Mouse (Mus musculus) lung, postnatal 25 days (tissue): Measurements from ENCODE around the gene Zfyve26.

Experiments used
- DNase-seq: peaks from one replicate; pipeline ENCODE4 v3.0.0; 2022; ENCODE audit warnings: low spot score

The Zfyve26 gene

GRCm38 (mm10) chr12:79296126-79296816, at the start of gene Zfyve26:
Gene Zfyve26, minus strand, starts transcription at chr12:79296304.
- peak; percentile 98 for DNase-seq

DNA sequence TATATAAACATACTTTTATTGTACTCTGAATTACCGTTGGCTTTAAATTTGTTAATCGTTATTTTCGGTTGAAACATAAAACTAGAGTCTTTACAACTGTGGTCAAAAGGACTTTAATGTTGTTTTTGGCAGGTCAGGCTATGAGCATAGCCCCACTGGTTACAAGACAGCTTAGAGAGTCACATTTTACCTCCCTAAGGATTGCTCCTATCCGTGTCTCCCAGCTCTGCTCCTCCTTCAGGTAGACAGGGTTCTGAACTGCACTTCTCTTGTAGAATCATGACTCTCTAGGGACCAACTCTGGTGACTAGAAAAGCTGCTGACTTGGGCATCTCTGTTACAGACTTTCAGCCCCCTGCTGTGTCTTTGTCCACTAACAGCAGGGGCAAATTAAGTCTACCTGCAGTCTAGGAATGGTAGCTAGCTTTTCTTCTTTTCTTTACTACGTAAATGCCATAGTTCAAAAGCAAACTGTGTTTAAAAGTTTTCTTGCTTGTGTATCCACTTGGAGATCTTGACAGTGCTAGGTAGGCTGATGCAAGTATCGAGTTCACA, 45.3 kb upstream of the Zfyve26 start:
- no peak for DNase-seq

GRCm38 (mm10) chr12:79340513-79340912, 44.4 kb upstream of the Zfyve26 start:
- DNase-seq, result no peak

- DNase-seq, result no peak
Observed at GRCm38 (mm10) chr12:79338791-79339190, 42.7 kb upstream of the Zfyve26 start.

DNA sequence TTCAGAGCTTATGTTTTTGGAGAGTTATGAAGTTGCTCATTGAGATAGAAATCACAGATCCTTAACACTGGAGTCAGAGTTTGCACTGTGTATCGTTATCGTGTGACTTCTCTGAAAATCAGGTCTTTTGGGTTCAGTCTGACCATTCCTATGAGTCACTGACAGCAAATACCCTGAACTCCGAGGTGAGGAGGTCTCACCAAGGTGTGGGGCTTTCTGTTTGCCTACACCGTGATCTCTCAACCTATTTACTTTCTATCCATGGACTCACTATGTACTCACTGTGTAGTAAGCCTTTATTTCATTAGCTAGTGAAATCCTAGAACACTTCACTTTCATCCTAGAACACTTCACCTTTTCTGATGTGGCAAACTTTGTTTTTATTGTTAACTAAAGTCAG, 35.6 kb upstream of the Zfyve26 start:
- DNase-seq, result no peak

DNA sequence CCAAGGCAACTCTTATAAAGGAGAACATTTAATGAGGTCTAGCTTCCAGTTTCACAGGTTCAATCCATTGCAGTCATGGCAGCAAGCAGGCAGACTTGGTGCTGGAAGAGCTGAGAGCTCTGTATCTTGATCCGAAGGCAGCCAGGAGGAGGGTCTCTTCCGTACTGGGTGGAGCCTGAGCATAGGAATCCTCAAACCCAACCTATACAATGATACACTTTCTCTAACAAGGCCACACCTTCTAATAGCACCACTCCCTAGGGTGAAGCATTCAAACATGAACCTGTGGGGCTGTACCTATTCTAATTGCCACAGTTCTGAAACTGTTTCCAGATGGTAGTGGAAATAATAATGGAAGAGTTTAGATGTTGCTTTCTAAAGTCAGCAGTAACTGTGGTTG, 34.5 kb upstream of the Zfyve26 start:
- DNase-seq, result no peak

DNA sequence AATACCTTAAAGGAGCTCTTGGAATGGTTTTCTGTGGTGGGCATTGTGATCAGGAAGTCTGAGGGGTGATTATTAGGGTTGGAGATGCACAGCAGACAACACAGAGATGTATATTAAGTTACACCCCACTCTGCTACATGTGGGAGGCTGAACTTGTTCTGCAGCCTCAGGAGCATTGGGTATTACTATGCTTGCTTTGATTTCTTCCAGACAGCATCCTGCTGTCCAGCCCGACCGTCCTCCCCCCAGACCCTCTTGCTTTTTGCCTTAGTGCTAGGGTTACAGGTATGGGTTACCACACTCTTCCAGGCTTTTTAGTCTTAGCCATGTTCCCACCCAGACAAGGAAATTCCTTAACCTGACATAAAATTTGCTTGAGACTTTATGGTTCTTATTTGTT, 31.8 kb upstream of the Zfyve26 start:
- no peak for DNase-seq

GRCm38 (mm10) chr12:79326745-79327144, 30.6 kb upstream of the Zfyve26 start:
- no peak for DNase-seq

GRCm38 (mm10) chr12:79326236-79326635, 30.1 kb upstream of the Zfyve26 start:
- no peak for DNase-seq

DNA sequence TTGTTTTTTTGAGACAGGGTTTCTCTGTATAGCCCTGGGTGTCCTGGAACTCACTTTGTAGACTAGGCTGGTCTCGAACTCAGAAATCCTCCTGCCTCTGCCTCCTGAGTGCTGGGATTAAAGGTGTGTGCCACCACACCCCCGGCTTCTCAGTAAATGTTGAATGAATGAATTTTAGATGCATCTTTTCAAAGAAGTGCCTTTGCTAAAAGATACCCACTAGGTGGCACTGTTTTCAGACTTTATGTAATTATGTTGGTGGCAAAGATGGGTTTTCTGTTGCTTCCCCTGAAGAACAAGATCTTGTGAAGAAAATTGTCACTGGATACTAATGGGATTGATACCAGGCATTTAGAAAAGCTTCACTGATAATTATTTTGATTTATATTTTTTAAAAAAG, 26.4 kb upstream of the Zfyve26 start:
- DNase-seq, result peak; percentile 43

GRCm38 (mm10) chr12:79320895-79321294, 24.8 kb upstream of the Zfyve26 start:
- no peak for DNase-seq

- DNase-seq, result no peak
Observed at GRCm38 (mm10) chr12:79317339-79317738, 21.2 kb upstream of the Zfyve26 start.

DNA sequence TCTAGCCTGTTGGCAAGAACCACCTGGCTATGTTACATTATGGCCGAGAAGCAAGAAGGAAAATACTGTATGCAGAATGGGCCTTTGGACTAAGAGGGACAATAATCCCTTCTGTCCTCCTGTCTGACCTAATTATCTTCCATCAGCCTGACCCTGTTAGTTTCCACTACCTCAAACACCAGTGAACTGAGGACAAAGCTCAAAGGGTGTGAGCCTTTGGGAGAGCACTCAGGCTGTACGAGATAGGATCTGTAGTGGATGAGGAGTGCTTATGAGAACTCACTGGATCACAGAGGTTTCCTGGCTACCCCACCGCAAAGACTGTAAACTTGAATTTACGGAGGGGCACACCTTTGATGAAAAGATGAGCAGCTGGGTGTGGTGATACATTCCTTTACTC, 17.6 kb upstream of the Zfyve26 start:
- no peak for DNase-seq

DNA sequence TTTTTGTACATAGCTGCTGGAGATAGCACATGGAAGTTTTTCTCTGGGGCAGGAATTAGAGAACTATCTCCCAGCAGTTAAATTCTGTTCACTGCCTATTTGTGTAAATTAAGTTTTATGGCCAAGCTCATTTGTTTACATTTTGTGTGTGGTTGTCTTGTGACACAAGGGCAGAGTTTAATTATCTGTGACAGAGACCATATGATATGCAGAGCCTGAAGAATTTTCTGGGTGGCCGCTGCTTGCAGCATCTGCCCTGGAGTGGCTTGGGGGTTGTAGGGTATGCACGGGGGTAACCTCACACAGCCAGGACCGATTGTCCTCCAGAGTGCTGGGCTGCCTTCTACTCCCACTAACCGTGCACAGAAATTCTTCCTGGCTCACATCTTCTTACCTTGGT, 9.9 kb upstream of the Zfyve26 start:
- DNase-seq, result no peak

GRCm38 (mm10) chr12:79305131-79305530, 9.0 kb upstream of the Zfyve26 start:
- DNase-seq, result no peak

GRCm38 (mm10) chr12:79301802-79302201, 5.7 kb upstream of the Zfyve26 start:
- DNase-seq, result no peak

DNA sequence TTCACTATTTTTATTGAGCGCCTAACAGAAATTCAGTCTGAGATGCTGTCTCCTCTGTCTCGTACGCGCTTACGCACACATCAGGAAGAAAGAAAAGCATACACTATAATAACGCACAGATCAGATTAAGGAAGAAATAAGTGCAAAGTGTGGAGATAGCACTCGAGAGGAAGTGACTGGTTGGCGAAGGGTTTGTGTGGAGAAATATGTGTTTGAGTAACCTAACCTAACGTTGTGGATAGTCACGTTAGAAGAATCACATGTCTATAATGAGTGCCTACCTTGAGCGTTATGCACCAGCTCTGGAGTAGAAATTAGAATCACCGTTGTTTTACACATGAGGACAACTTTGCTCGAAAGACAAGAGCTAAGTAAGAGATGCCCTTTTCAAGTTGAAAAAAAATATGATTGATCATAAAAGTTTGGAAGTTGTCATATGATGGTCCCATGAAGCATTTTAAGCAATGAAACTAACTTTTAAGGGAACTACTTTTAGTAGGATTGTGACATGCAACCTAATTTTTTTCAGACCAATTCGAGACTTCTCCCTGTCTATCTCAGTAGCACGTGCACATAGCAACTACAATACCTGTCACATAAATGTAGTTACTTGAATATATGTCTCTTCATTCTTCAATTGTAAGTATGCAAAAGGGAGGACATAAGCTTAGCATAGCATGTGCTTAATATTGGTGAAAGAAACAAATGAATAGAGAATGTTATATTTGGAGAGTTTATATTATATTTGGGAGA, 2.0 kb upstream of the Zfyve26 start:
- no peak for DNase-seq

- DNase-seq, result peak; percentile 91
Observed at GRCm38 (mm10) chr12:79297121-79297576, 1.0 kb upstream of the Zfyve26 start, which contains the start of gene Rad51b. Gene Rad51b, plus strand, starts transcription at chr12:79297282.

GRCm38 (mm10) chr12:79292874-79293273, 3.2 kb downstream of the Zfyve26 start:
- DNase-seq, result no peak

GRCm38 (mm10) chr12:79282595-79282994, 13.5 kb downstream of the Zfyve26 start:
- DNase-seq, result no peak

GRCm38 (mm10) chr12:79279513-79280115, 16.5 kb downstream of the Zfyve26 start:
- DNase-seq, result no peak

- no peak for DNase-seq
Observed at GRCm38 (mm10) chr12:79272604-79273003, 23.5 kb downstream of the Zfyve26 start.

GRCm38 (mm10) chr12:79261035-79261434, 35.1 kb downstream of the Zfyve26 start:
- DNase-seq, result no peak
